Mouse (Mus musculus): ENCODE data around the gene Gm5039.
"Not testable (repeated sequence)": the region's sequence is repeated elsewhere in the genome, so short reads cannot be mapped to it uniquely, and the experiment has no call there.

The Gm5039 gene

GRCm38 (mm10) chr12:88323926-88324325, at the start of gene Gm5039:
Gene Gm5039, minus strand, starts transcription at chr12:88324026.
- not testable (repeated sequence) for DNase-seq (ENCODE audit: low read depth, low spot score)

DNA sequence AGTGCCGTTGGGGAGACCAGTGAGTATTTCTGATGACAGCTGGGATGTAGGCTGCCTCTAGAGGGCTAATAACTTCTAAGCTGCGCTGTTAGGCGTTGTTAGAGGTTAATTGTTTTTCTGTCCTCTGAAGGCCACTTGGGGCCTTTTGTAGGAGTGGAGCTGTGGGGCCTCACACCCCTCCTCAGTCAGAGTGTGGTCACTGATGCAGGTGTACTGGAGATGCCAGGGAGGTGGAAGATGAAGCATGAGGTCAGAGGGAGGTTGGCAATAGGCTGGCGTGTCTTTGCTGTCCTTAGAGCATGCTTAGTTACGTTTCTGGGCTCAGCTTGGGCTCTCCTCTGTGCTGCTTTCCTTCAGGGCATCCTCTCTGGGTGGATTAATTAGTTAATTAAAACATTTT, 48.2 kb upstream of the Gm5039 start:
- DNase-seq (ENCODE audit: low read depth, low spot score), result no peak

DNA sequence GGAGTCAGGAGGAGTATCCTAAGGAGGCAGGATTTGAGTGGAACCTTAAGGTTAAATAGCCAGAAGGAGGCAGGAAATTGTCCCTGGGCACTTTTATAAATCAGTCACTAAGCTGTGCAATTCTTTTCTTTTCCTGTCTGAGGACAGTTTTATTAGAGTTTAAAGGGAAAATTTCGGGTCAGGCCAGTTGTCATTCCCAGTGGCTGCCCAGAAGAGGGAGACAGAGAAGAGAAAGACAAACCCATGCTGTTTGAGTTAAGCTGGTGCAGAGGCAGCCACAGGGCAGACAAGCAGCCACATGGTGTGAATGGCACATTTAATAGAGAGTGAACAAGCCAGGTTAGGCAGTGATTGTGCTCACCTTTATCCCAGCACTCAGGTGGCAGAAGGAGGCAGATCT, 46.5 kb upstream of the Gm5039 start:
- not testable (repeated sequence) for DNase-seq (ENCODE audit: low read depth, low spot score)

- not testable (repeated sequence) for DNase-seq (ENCODE audit: low read depth, low spot score)
These were observed 45.9 kb upstream of the Gm5039 start for GRCm38 (mm10) chr12:88369690-88370089.

DNA sequence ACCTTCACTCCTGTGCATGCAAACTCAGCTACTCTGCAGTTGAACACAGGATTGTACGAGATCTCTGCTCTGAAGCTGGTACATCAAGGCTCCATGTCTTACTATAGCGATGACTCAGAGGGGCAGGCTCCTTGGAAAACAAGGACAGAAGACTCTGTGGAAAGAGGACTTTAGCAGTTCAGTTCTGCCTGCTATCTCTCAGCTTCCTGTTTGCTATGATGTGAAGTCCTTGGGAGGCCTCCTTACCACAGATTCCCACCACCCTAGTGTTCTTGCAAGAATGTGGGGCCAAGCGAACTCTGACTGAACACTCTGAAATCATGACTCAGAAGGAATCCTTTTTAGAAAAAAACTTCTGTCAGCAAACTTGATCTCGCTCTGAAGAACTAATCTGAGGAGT, 44.8 kb upstream of the Gm5039 start:
- no peak for DNase-seq (ENCODE audit: low read depth, low spot score)

DNA sequence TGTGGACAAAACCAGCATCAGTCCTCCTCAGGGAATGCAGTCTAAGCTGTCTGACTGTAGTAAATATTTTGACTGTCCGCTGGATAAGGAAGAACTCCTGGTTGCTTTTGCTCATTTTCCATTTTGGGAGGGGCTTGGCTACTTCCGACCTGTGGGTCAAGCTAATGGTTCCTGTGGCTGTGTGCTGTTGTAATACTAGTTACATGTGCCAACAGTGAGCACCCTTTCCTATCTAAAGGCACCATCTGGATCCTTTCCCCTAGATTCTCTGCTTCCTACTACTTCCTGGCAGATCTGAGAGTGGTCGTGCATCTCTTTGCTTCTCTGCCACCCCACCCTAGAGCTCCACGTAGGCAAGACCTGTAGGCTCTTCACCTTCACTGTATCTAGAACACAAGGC, 43.8 kb upstream of the Gm5039 start:
- no peak for DNase-seq (ENCODE audit: low read depth, low spot score)

- no peak for DNase-seq (ENCODE audit: low read depth, low spot score)
These were observed 37.3 kb upstream of the Gm5039 start for GRCm38 (mm10) chr12:88361120-88361445.

- peak; percentile 76 for DNase-seq (ENCODE audit: low read depth, low spot score)
These were observed 36.8 kb upstream of the Gm5039 start, which contains the start of gene Adck1 for GRCm38 (mm10) chr12:88360441-88361119. Gene Adck1, plus strand, starts transcription at chr12:88360554.

DNA sequence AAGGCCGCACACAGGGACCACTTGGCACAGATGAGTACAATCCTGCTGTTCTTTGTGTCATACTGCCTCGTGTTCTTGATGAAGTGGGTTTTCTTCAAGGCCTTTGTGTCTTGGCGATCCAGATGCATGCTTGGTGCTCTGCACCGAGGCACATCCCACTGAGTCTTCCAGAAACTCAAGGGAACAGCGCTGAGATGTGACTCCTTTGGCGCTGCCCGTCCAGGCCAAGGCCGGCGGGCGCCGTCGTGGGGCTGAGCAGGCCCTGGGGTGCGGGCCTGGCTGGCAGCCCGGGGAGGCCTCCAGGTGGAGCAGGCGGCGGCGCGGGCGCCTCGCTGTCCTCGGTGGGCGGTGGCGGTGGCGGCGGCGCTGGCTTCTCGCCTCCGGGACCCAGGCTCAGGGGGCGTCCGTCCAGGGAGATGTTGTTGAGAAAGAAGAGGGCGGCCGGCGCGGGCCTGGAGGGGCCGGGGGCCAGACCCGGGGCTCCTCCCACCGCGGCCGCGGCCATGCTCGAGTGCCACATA, 30.4 kb upstream of the Gm5039 start:
- DNase-seq (ENCODE audit: low read depth, low spot score), result no peak

DNA sequence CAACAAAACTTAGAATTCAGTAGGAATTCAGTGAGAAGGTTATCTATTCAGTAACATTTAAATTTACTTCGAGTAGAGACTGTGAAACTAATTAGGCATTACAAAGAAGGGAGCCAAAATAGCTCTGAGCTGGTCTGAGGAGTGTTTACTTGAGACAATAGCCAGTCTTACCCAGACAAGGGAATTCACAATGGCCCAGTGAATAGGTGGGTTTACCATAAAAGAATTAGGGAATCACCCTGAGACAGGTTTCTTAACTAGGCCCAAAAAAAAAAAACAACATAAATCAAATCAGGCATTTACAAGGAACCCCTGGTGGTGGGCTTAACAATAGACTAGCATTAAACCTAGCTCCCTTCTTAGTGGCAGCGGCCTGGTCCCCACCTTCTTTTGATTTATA, 17.5 kb upstream of the Gm5039 start:
- not testable (repeated sequence) for DNase-seq (ENCODE audit: low read depth, low spot score)

GRCm38 (mm10) chr12:88336662-88337413, 13.0 kb upstream of the Gm5039 start:
- not testable (repeated sequence) for DNase-seq (ENCODE audit: low read depth, low spot score)

GRCm38 (mm10) chr12:88314556-88314955, 9.3 kb downstream of the Gm5039 start:
- no peak for DNase-seq (ENCODE audit: low read depth, low spot score)

- DNase-seq (ENCODE audit: low read depth, low spot score), result not testable (repeated sequence)
These were observed 26.7 kb downstream of the Gm5039 start for GRCm38 (mm10) chr12:88297171-88297570.

- not testable (repeated sequence) for DNase-seq (ENCODE audit: low read depth, low spot score)
These were observed 30.7 kb downstream of the Gm5039 start for GRCm38 (mm10) chr12:88293082-88293481.

DNA sequence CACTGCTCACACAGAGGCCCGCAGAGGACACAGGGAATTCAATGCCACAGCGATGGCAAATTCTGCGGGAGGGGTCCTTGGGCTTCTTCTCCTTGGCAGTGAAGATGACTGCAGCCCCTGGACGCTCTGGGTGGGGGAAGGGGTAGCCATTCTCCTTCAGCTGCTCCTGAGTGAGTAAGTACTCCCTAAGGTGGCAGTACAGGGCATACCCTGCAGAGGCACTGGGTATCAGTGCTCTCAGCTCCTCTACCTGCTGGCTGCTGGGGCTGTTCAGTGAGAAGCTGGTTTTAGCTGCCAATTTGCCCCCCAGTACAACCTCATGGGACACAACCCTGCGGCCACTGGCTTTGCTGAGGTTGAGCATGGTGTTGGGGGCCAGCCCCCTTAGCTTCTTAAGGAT, 38.6 kb downstream of the Gm5039 start:
- not testable (repeated sequence) for DNase-seq (ENCODE audit: low read depth, low spot score)

- DNase-seq (ENCODE audit: low read depth, low spot score), result not testable (repeated sequence)
These were observed 49.4 kb downstream of the Gm5039 start, which contains the start of gene Gm5662 for GRCm38 (mm10) chr12:88274400-88274799. Gene Gm5662, minus strand, starts transcription at chr12:88274500.
